ENCODE assay signal across 8 mouse cellular contexts in the genomic region with DNA sequence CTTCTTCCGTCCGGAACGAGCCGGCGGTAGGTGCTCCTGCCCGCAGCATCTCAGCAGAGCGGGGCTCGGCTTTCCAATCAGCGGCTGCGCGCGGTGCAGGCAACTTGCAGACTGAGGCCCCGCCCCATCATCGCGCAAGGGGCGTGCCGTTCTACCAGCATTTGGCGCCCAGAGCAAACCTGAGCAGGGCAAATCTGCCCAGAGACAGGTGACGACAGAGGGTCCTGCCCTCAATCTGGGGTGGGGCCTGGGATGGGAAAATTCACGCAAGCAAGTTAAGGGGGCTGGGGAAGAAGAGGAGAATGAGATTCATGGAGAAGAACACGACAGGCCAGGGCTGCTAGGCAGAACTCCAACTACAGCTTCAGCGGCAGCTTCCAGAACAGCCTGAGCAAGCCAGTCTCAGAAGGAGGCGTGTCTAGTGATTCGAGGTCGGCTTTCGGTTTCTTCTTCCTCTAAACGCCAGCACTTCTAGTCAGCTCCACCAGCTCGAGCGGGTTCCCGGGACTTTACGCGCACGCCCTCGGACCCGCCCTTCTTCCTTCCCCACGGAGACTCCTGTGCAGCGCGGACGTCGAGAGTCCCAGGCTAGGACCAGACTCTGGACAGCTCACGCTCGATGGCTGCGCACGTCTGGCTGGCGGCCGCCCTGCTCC. TPM values are rescaled to one million over a fixed set of nuclear protein-coding genes. Genes with fewer than 3 reads are reported as not detected.
A peak's percentile ranks its signal among the peaks of the same experiment; 100 is the strongest.
DNase-seq lines count a peak whose midpoint lies in the region; ATAC-seq lines count a peak whose summit lies in the region.

A gene (plus strand): TSS at position 293 of the 656 bp plus-strand sequence.
A gene (minus strand): TSS at position 504 of the 656 bp plus-strand sequence.

- H3K36me3 ChIP-seq in hindbrain, embryonic 11.5 days (ENCODE audit: control insufficient read depth, insufficient read depth, low read length), result no peaks in the 10 kb centered on the region

- H3K9ac ChIP-seq in hindbrain, embryonic 11.5 days (ENCODE audit: low read depth, low read length), result peak within 1 kb of the TSS; percentile 23; the same call in 1 of the 2 replicates

- H3K4me3 ChIP-seq in hindbrain, embryonic 11.5 days (ENCODE audit: low read depth, low read length), result peak within 1 kb of the TSS; percentile 36

- peak; percentile 97 for DNase-seq in Muller cell, postnatal 12 days (ENCODE audit: inconsistent ontology term)
- DNase-seq in cerebellum, adult 9-11 months, result peak; percentile 84
- DNase-seq in frontal cortex, adult 2 months (ENCODE audit: extremely low spot score in 1 of 2, low spot score in 1 of 2), result peak; percentile 86 to 98
- peak; percentile 92 for DNase-seq in hindbrain, embryonic 11.5 days (ENCODE audit: low spot score)
- DNase-seq in layer of hippocampus, postnatal 10 days (ENCODE audit: low spot score in 2 of 2), result peak; percentile 97
- peak; percentile 98 for DNase-seq in lung, postnatal 10 days
- peak; percentile 99 for DNase-seq in ovary, postnatal 36 days (ENCODE audit: low spot score)
- DNase-seq in thymus, postnatal 25 days, result peak; percentile 100

- peaks cover 49% of the 10 kb centered on the region for H3K27me3 ChIP-seq in hindbrain, embryonic 11.5 days (ENCODE audit: control insufficient read depth, insufficient read depth, low read length)

- H3K4me1 ChIP-seq in hindbrain, embryonic 11.5 days (replicated peaks; ENCODE audit: control insufficient read depth, insufficient read depth, low read length), result peaks cover 7% of the 10 kb centered on the region

- WGBS in hindbrain, embryonic 11.5 days, result under 1% methylated on average over 46 of the region's 46 CpGs

- peak; percentile 90 for ATAC-seq in hindbrain, embryonic 11.5 days (ENCODE audit: low FRiP score)

- no peaks in the 10 kb centered on the region for H3K9me3 ChIP-seq in hindbrain, embryonic 11.5 days (ENCODE audit: control insufficient read depth, low read length)

- no peak within 1 kb of the TSS for H3K27ac ChIP-seq in hindbrain, embryonic 11.5 days (ENCODE audit: low read depth, low read length)

- peak within 1 kb of the TSS; percentile 78 for H3K4me2 ChIP-seq in hindbrain, embryonic 11.5 days (replicated peaks; ENCODE audit: low read depth, low read length)

RNA-seq across cellular contexts. Expression of the first gene that starts in this region (rescaled TPM):
- polyA plus RNA-seq in frontal cortex, adult 2 months (2012; rRNA removed), result 4.0 and 4.1 TPM in 2 replicates
- polyA plus RNA-seq in hindbrain, embryonic 11.5 days (2014; fragmentation: Nextera tagmentation; extraction: Ambion mirVana), result 1.0 and 1.1 TPM in 2 replicates
- 1 to 10 TPM; 5.1 to 5.2 TPM for total RNA-seq in layer of hippocampus, postnatal 10 days (2021)

RNA-seq across cellular contexts. Expression of the second gene that starts in this region (rescaled TPM):
- polyA plus RNA-seq in frontal cortex, adult 2 months (2012; rRNA removed), result 4.5 and 4.7 TPM in 2 replicates
- polyA plus RNA-seq in hindbrain, embryonic 11.5 days (2014; fragmentation: Nextera tagmentation; extraction: Ambion mirVana), result 0.42 and 1.1 TPM in 2 replicates
- total RNA-seq in layer of hippocampus, postnatal 10 days (2021), result 1 to 10 TPM; 1.4 to 1.9 TPM
